Mouse (Mus musculus): ENCODE data around the gene Cbfa2t3.
A peak's percentile ranks its signal among the peaks of the same experiment; 100 is the strongest.

The Cbfa2t3 gene

GRCm38 (mm10) chr8:122663670-122664069 lies 35.2 kb downstream of the Cbfa2t3 start:
- DNase-seq (ENCODE audit: low spot score): no peak

GRCm38 (mm10) chr8:122663106-122663505 lies 35.8 kb downstream of the Cbfa2t3 start:
- DNase-seq (ENCODE audit: low spot score): no peak

DNA sequence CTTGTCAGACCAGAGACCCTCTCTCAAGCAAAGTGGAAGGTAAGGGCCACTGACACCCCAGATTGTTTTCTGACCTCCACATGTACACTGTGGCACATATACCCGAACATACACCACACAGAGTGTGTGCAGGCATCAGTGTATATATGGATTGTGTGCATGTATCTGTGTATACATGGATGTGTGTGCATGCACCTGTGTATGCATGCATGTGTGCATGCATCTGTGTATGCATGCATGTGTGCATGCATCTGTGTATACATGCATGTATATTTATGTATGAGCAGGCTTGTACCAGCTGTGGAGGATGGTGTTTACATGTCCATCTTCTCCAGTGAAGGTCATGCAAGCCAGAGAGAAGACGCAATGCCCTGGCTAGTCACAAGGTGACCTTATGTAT lies 37.0 kb downstream of the Cbfa2t3 start:
- no peak for DNase-seq (ENCODE audit: low spot score)

DNA sequence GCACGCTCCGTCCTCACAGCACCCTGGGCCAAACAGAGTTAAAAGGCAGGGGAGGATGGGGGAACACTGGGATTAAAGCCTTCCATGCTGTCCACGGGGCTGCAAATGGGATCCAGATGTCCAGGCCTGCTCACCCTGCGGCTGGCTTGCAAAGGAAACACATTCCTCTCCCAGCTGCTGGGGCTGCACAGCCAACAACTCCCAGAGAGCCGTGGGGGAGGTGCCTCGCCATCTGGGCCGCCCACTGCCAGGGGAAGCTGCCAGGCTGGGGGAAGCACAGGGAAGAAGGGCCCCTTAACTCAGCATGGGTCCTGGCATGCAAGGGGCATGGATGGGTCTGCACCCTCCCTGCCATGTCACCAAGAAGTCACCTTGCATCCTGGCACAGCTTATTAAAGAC lies 37.8 kb downstream of the Cbfa2t3 start:
- DNase-seq (ENCODE audit: low spot score): no peak

DNA sequence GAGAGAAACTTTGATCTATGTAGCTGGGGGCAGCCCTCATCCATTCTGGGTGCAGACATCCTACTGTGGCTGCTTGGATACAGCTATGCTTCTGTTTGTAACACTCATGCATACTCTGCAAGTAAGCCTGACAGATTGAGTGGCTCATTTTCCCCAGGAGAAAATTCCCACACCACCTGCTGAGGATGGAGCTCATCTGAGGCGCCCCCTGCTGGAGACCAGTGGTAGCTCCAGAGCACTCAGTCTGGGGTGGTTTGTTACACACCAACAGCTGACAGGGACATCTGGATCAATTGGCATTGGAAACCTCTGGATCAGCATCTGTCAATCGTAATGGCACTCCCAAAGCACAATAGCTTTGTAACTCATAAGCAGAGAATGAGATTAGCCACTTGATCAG lies 38.9 kb downstream of the Cbfa2t3 start:
- no peak for DNase-seq (ENCODE audit: low spot score)

DNA sequence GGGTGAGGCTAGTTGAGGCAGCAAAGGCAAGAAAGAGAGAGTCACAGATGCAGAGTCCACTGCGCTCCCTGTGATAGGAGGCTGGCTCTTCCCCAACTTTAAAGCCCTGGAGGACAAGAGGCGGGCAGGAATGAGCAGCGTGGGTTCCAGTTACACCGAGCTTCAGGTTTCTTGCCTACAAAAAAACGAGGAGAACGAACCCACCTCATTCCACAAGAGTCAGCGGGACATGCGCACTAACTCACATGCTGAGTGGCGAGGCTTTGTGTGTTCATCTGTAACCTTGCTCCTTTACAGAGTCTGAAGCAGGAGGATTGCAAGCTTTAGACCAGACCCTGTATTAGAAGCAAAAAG lies 40.1 kb downstream of the Cbfa2t3 start:
- DNase-seq (ENCODE audit: low spot score): no peak

- DNase-seq (ENCODE audit: low spot score): no peak
These were observed 40.6 kb downstream of the Cbfa2t3 start for GRCm38 (mm10) chr8:122658149-122658806.

- DNase-seq (ENCODE audit: low spot score): no peak
These were observed 42.6 kb downstream of the Cbfa2t3 start for GRCm38 (mm10) chr8:122656056-122656999.

DNA sequence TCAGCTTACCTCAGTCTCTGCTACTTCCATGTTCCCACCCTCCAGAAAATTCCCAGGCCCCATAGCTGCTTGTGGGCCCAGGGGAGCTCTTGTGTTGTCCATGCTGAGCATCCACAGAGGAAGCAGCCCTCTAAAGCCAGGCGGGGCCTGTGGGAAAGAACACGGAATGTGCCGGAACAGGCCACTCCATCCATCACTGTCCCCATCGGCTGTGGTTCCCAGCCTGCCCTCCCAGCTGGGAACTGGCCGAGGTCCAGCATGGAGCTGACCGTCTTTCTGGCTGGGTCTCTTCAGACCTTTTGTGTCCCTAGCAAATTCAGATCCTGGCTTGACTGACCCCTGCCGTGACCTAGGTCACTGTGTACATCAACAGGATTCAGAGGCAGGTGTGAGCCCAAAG lies 44.1 kb downstream of the Cbfa2t3 start:
- DNase-seq (ENCODE audit: low spot score): no peak

DNA sequence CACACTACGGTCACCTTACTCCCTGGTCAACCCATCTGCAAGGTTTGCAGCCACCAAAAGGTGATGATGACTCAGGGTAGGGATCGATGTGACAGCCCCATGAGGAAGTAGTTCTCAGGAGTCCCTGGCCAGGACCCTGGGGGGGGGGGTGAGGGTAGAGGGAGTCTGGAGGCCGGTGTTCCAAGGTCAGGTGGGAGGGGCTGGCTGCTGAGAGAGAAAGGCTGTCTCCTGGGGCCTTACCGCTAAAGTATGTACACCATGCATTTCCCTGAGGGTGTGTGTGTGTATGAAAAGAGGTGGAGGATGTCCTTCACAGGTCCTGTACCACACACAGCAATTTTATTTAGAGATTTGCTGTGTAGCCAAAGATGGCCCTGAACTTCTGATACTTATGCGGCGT lies 46.3 kb downstream of the Cbfa2t3 start:
- no peak for DNase-seq (ENCODE audit: low spot score)

DNA sequence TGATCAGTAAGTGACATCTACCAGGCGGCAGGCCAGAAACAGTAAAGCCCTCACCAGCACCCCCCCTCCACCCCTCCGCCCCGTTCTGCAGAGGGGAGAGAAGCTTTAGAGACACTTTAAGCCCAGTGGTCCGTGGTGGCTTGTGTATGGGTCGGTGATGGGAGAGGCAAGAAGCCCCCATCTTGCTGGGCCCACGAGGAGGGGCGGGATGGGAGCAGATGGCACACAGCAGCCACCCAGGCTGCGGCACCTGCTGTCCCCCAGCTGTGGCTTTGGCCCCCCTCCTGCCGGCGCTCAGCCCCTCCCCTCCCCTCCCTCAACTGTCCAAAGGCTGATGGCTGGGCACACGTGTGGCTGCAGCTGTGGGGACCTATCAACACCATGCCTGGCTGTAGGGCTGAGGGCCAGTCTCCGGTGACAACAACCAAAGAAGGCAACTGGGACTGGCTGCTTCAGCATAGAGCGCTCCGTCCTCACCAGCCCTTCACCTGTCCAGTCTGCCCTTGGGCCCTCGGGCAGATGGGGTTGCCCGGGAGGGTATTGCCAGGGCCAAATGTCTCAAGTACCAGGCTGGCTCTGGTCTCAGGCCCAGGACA lies 47.5 kb downstream of the Cbfa2t3 start:
- no peak for DNase-seq (ENCODE audit: low spot score)

DNA sequence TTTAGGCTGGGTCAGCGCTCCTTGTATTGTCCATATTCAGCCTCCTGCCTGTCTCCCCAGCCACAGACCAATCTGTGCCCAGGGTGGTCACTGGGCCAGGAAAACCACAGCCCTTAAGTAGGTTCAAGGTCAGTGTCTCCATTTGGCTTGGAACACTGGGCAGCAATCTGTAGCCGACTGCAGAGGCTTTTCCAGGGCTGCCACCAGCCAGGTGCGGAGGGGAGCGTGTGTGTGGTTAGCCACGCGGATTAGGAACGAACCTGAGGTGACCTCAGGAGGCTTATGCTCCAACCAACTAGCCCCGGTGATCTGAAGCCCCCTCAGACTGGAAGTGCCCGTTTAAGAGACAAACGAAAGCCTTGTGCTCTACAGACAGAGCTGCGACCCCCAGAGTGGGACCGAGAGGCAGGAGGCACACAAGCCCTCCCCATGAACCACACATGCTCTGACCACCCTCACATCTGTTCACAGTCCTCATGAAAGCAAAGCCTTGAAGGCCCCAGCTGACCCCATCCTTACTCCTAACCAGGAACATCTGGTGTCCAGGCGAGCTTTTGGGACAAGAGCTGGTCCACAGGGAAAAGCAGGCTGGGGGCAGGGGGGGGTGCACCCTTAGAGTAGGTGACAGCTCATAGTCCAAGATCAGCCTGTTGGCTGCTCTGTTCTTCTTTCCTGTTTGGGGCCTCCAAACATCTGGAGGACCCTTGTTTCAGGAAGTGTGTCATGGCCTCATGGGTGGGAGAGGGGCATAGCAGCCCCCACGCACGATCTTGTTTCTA lies 50.5 kb downstream of the Cbfa2t3 start:
- DNase-seq (ENCODE audit: low spot score): no peak

GRCm38 (mm10) chr8:122646337-122646736 lies 52.6 kb downstream of the Cbfa2t3 start:
- no peak for DNase-seq (ENCODE audit: low spot score)

- no peak for DNase-seq (ENCODE audit: low spot score)
These were observed 54.5 kb downstream of the Cbfa2t3 start for GRCm38 (mm10) chr8:122644175-122644954.

GRCm38 (mm10) chr8:122642071-122642470 lies 56.8 kb downstream of the Cbfa2t3 start:
- DNase-seq (ENCODE audit: low spot score): no peak

DNA sequence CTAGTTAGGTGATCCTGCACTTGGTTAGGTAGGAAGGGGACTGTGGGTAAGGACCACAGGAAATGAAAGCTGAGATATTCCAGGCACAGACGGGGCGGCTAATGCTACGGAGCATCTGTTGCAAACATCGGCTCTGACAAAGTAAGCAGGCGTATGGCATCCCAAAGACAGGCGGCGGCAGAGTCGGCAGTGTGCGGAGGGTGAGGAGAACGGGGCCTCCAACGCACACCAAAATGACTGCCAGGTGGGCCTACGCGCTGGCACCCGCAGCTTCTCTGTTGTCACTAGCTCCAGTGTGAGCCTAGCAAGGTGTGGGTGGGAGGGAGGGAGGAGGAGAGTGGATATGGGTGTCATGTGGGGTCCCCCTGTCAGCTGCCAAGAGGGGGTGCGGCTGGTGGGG lies 57.5 kb downstream of the Cbfa2t3 start:
- no peak for DNase-seq (ENCODE audit: low spot score)

DNA sequence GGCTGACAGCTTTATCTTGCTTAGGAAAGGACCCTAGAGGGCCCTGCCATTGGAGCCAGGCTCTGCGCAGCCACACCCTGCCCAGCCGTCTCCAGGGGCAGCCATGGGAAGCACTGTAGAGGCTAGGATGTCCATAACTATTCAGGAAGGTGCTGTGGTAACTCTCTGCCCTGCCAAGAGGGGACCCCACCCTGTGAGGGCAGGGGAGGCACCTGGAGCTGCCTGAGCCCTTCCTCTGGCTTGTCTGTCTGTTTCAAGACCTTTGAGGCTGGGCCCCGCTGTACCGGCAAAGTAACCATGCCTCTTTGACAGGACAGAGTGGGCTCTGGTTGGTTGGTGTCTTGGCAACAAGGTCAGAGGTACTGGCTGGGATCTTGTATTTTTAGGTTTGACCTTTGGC lies 58.1 kb downstream of the Cbfa2t3 start:
- no peak for DNase-seq (ENCODE audit: low spot score)

DNA sequence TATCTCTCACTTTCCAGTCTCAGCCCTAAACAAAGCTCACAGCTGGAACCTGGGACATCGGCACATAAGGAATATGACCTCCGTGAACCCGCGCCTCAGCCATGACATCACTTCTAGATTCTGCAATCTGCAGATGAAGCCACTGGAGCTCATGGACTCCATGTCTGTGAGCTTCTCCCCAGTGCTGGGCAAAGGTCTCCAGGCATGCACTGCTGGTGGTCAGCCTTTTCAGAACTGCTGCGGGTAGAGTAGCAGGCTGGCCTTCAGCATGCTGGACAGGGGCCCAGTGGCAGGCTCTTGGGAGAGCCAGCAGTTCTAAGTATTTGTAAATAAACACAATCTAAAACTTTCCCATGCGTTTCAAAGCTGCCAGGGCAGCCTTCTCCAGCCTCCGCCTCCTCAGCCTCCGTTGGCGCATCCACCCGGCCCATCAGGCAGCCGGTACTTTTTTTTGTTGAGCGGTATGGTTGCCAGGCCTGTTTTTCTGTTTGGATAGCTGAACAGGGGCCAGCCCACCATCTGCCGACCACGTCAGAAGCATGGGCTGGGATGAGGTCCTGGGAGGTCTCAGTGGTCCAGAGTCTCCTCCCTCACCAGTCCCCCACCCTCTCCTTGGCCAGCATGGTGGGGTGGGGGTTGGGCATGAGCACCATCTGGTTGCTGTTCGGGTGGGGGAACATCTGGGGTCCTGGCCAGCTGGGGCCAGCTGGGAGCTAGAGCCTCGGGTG lies 59.2 kb downstream of the Cbfa2t3 start:
- DNase-seq (ENCODE audit: low spot score): peak; percentile 30

DNA sequence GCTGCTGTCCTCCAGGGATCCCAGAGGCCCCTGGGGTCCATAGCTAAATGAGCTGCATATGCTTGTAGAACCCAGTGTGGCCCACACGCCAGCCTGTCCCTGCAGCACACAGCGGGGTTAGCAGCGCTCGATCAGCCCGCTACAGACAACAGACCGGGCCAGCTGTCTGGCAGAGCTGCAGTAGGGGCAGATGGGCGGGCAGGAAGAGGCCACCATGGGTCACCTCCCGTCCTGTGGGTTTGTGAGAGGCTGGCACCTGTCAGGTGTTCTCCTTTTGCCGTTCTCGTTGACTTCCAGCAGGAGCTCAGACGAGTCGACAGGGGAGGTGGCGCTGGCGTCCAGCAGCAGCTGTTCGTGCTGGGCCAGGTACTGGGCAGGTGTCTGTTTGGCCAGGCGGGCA lies 60.3 kb downstream of the Cbfa2t3 start:
- DNase-seq (ENCODE audit: low spot score): no peak

DNA sequence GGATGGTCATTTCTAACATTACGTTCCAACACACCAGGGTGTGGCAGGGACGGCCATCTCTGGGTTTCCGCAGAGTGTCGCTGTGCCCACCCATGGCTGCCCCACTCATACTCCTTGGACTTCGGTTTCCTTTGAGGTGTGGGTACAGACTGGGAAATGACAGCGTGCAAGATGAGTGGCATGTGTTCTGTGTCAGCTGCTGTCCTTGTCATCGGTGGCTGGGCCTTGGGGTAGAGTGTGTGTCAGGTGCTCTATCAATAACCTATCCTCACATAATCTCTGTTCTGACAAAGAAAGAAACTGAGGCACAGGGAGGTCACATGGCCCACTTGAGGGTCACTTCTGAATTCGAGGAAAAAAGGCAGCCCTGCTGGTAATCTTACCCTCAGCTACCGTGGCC lies 61.7 kb downstream of the Cbfa2t3 start:
- no peak for DNase-seq (ENCODE audit: low spot score)

DNA sequence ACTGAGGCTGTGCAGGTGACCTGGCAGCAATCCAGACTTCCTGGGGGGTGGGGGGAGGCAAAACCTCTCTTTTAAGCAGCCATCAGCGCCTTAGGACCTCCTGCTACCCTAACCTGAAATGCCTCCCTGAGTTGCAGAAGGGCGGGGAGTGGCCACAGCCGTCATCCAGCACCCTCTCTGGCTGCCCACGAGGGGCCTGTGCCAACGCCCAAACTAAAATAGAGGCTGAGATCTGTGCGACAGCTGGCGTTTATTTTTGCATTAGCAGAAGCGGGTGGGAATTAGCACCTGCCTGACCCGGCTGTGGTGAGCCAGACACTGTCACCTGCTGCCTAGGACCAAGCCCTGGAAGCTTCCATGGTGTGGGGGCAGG lies 62.1 kb downstream of the Cbfa2t3 start:
- DNase-seq (ENCODE audit: low spot score): no peak
